ENCODE assay signal across 8 mouse cellular contexts in genomic region chr8:117465250-117465649, GRCm38 (mm10). TPM values are rescaled to one million over a fixed set of nuclear protein-coding genes. Genes with fewer than 3 reads are reported as not detected.
DNase-seq lines count a peak whose midpoint lies in the region; ATAC-seq and TF ChIP-seq lines count a peak whose summit lies in the region.

No protein-coding gene starts in this region.

- WGBS in heart, adult 2 months = 23% methylated on average over 5 of the region's 5 CpGs
- 38% methylated on average over 5 of the region's 5 CpGs for WGBS in heart, embryonic 12.5 days
- 42% methylated on average over 5 of the region's 5 CpGs for WGBS in intestine, embryonic 14.5 days

- no peak for TF ChIP-seq POLR2A in heart, adult 2 months (IDR thresholded peaks at IDR 0.05; ENCODE audit: insufficient read depth, low read depth, low read length)
- TF ChIP-seq POLR2A in brain, embryonic 14.5 days (IDR thresholded peaks at IDR 0.05; ENCODE audit: borderline replicate concordance, extremely low read depth, insufficient read depth, insufficient read length, poor library complexity, severe bottlenecking) = no peak

- no peak for ATAC-seq in heart, embryonic 12.5 days (ENCODE audit: insufficient number of reproducible peaks, low FRiP score)
- peak; percentile 66 for ATAC-seq in erythroid progenitor cell, adult 5-6 weeks (replicated peaks; ENCODE audit: low FRiP score, poor library complexity, severe bottlenecking)
- 0 out of 2 replicates have a peak, but pooled peaks have one; percentile 18 for ATAC-seq in intestine, embryonic 14.5 days (replicated peaks; ENCODE audit: low FRiP score, low TSS enrichment, low read depth)

- TF ChIP-seq EP300 in heart, adult 2 months (IDR thresholded peaks at IDR 0.05; ENCODE audit: insufficient read depth, low read depth, low read length) = peak; percentile 92

- no peaks in the 10 kb centered on the region for H3K79me2 ChIP-seq in heart, adult 2 months (replicated peaks; ENCODE audit: control insufficient read depth, insufficient read depth, low read length)

- no peaks in the 10 kb centered on the region; the same call in 1 of the 2 replicates for H3K4me1 ChIP-seq in heart, adult 2 months (ENCODE audit: control insufficient read depth, insufficient read depth, low read length)
- H3K4me1 ChIP-seq in heart, embryonic 12.5 days (replicated peaks) = peaks cover 8% of the 10 kb centered on the region
- peaks cover 6% of the 10 kb centered on the region; the same call in 1 of the 2 replicates for H3K4me1 ChIP-seq in intestine, embryonic 14.5 days (replicated peaks; ENCODE audit: control insufficient read depth, insufficient read depth, low read length)

- no peak overlapping the region for H3K4me3 ChIP-seq in heart, adult 2 months
- no peak overlapping the region for H3K4me3 ChIP-seq in heart, embryonic 12.5 days
- no peak overlapping the region for H3K4me3 ChIP-seq in intestine, embryonic 14.5 days (ENCODE audit: low read depth, low read length)

- no peaks in the 10 kb centered on the region for H3K27me3 ChIP-seq in heart, adult 2 months (ENCODE audit: control insufficient read depth, insufficient read depth, low read length)
- no peaks in the 10 kb centered on the region for H3K27me3 ChIP-seq in heart, embryonic 12.5 days (replicated peaks)
- no peaks in the 10 kb centered on the region for H3K27me3 ChIP-seq in intestine, embryonic 14.5 days (replicated peaks; ENCODE audit: control insufficient read depth, insufficient read depth, low read length)

- no peak overlapping the region for H3K9ac ChIP-seq in heart, adult 2 months (ENCODE audit: low read depth, low read length)
- no peak overlapping the region for H3K9ac ChIP-seq in heart, embryonic 12.5 days
- no peak overlapping the region for H3K9ac ChIP-seq in intestine, embryonic 14.5 days (ENCODE audit: low read length)

- intact Hi-C loops in heart, adult 2 months (cut with DNase I) = loop anchor here (1.0 to 5.0 kb wide), 4 partner anchors 79 to 267 kb away; no protein-coding TSS in a partner anchor
- intact Hi-C loops in left cerebral cortex, postnatal 25 days (cut with DNase I) = loop anchor here (1.0 kb wide), 1 partner anchor 79 kb away; no protein-coding TSS in a partner anchor

- no peak overlapping the region for H3K27ac ChIP-seq in heart, adult 2 months
- H3K27ac ChIP-seq in heart, embryonic 12.5 days (ENCODE audit: poor library complexity, severe bottlenecking) = no peak overlapping the region
- H3K27ac ChIP-seq in intestine, embryonic 14.5 days (ENCODE audit: low read depth) = no peak overlapping the region

- H3K4me2 ChIP-seq in heart, embryonic 12.5 days = no peak overlapping the region
- H3K4me2 ChIP-seq in intestine, embryonic 14.5 days (ENCODE audit: low read length) = no peak overlapping the region

- peak; percentile 45 to 54 for DNase-seq in heart, adult 2 months
- peak; percentile 94 for DNase-seq in brain, embryonic 14.5 days (ENCODE audit: low read depth)
- peak; percentile 75 for DNase-seq in intestine, embryonic 14.5 days (ENCODE audit: low spot score)
- DNase-seq in left cerebral cortex, postnatal 25 days (ENCODE audit: low spot score in 2 of 2) = peak; percentile 67 to 87
- peak; percentile 82 for DNase-seq in mesoderm, embryonic 11.5 days (ENCODE audit: low read depth, low spot score)
- peak; percentile 38 for DNase-seq in spleen, adult 12 weeks (ENCODE audit: low spot score)

- peak; percentile 83 for TF ChIP-seq CTCF in heart, adult 2 months (IDR thresholded peaks at IDR 0.05)
- peak; percentile 72 for TF ChIP-seq CTCF in brain, embryonic 14.5 days (IDR thresholded peaks at IDR 0.05; ENCODE audit: borderline replicate concordance, extremely low read depth, insufficient read depth, insufficient read length)

- H3K36me3 ChIP-seq in heart, adult 2 months (ENCODE audit: control insufficient read depth, insufficient read depth, low read length) = no peaks in the 10 kb centered on the region
- peaks cover 9% of the 10 kb centered on the region; the same call in 1 of the 2 replicates for H3K36me3 ChIP-seq in heart, embryonic 12.5 days
- peaks cover 4% of the 10 kb centered on the region; the same call in 1 of the 2 replicates for H3K36me3 ChIP-seq in intestine, embryonic 14.5 days (ENCODE audit: control insufficient read depth, insufficient read depth, low read length)

- peaks cover 3% of the 10 kb centered on the region; the same call in 1 of the 2 replicates for H3K9me3 ChIP-seq in heart, embryonic 12.5 days (replicated peaks)
- H3K9me3 ChIP-seq in intestine, embryonic 14.5 days (ENCODE audit: control insufficient read depth, low read length) = no peaks in the 10 kb centered on the region

RNA-seq across cellular contexts. Expression of gene Plcg2, which starts 32.8 kb away (rescaled TPM):
- 1 to 10 TPM; 5.6 to 5.8 TPM for total RNA-seq in heart, adult 2 months (2021)
- 4.5 and 5.4 TPM in 2 replicates for polyA plus RNA-seq in heart, adult 2 months (2012; rRNA removed)
- 8.4 and 9.2 TPM in 2 replicates for polyA plus RNA-seq in heart, embryonic 12.5 days (2016; fragmentation: Nextera tagmentation; extraction: Ambion mirVana)
- polyA plus RNA-seq in brain, embryonic 14.5 days (2012; rRNA removed) = 0.82 and 1.5 TPM in 2 replicates
- 5.4 and 16.8 TPM in 2 replicates for total RNA-seq in erythroid progenitor cell, adult 5-6 weeks (2015; ENCODE audit: low replicate concordance)
- total RNA-seq in erythroid progenitor cell, adult 5-6 weeks (2017; ENCODE audit: low replicate concordance) = 8.5 and 13.3 TPM in 2 replicates
- polyA plus RNA-seq in intestine, embryonic 14.5 days (2014; fragmentation: Nextera tagmentation; extraction: Ambion mirVana) = 3.2 and 3.4 TPM in 2 replicates
- total RNA-seq in left cerebral cortex, postnatal 25 days (2021) = 1 to 10 TPM; 2.2 to 2.9 TPM

Comparison
In these comparisons a context has a peak if more than half of its experiments do, and no peak if none do; other contexts are left out.
1. DNase-seq: peak in every context shown above with its lines; median percentile 94 in brain, embryonic 14.5 days; 82 in mesoderm, embryonic 11.5 days; 77 in left cerebral cortex, postnatal 25 days; 75 in intestine, embryonic 14.5 days; 50 in heart, adult 2 months; 38 in spleen, adult 12 weeks.